Mouse (Mus musculus) forebrain, postnatal 0 days (tissue): ENCODE results near the gene Gm10912. TPM values are rescaled to one million over a fixed set of nuclear protein-coding genes. Genes with fewer than 3 reads are reported as not detected.
"Not testable (repeated sequence)": the region's sequence is repeated elsewhere in the genome, so short reads cannot be mapped to it uniquely, and the experiment has no call there.

Experiments
- ATAC-seq: fragments of 200-750 bp; cut with Nextera tagmentation; 2 replicates; pipeline ENCODE4 v1.8.0; 2017; ENCODE audit warnings: mild to moderate bottlenecking, moderate library complexity
- DNase-seq: peaks from one replicate; pipeline ENCODE4 v3.0.0-alpha.2; 2015
- H3K27ac ChIP-seq: fragments of 300-500 bp; sonication (generic); 2 replicates; pipeline ENCODE4 v1.5.1; 2014; ENCODE audit warnings: low read depth, mild to moderate bottlenecking, antibody characterized with exemption, low read length, moderate library complexity, mixed read lengths
- H3K27me3 ChIP-seq: fragments of 300-500 bp; sonication (generic); 2 replicates; pipeline ENCODE4 v1.6.1; 2014; ENCODE audit warnings: mild to moderate bottlenecking, low read length, mixed read lengths; ENCODE audit not compliant: insufficient read depth
- H3K36me3 ChIP-seq: fragments of 300-500 bp; sonication (generic); 2 replicates; pipeline ENCODE4 v1.6.1; 2014; ENCODE audit warnings: mild to moderate bottlenecking, moderate library complexity; ENCODE audit not compliant: insufficient read depth
- H3K4me1 ChIP-seq: fragments of 300-500 bp; sonication (generic); 2 replicates; pipeline ENCODE4 v1.6.1; 2014; ENCODE audit warnings: antibody characterized with exemption; ENCODE audit not compliant: insufficient read depth
- H3K4me2 ChIP-seq: fragments of 300-500 bp; sonication (generic); 2 replicates; pipeline ENCODE4 v1.6.1; 2014; ENCODE audit warnings: low read depth, mild to moderate bottlenecking, moderate library complexity
- H3K4me3 ChIP-seq: fragments of 300-500 bp; sonication (generic); 2 replicates; pipeline ENCODE4 v1.5.1; 2014; ENCODE audit warnings: low read depth, low read length, mixed read lengths
- H3K9ac ChIP-seq: fragments of 300-500 bp; sonication (generic); 2 replicates; pipeline ENCODE4 v1.6.1; 2014; ENCODE audit warnings: mild to moderate bottlenecking
- H3K9me3 ChIP-seq: fragments of 300-500 bp; sonication (generic); 2 replicates; pipeline ENCODE4 v1.6.1; 2016; ENCODE audit warnings: low read length
- CTCF ChIP-seq: sonication (generic); IDR thresholded peaks from 2 replicates; pipeline ENCODE4 v1.5.1; 2016; ENCODE audit warnings: antibody characterized with exemption, control low read depth, low read depth
- WGBS: fragments of 180-500 bp; shearing (Covaris S2); extraction: QIAGEN DNeasy Blood & Tissue Kit; methylation state at CpG from one replicate; pipeline ENCODE4 v1.1.7; 2014; 5-methylcytosine and 5-hydroxymethylcytosine counted together
- polyA plus RNA-seq: library from polyadenylated mRNA; unstranded; fragments of >200 nt; fragmentation: Nextera tagmentation; extraction: Ambion mirVana; gene quantifications from 2 replicates; pipeline ENCODE4 v1.2.1, GENCODE M21; 2015
- total RNA-seq: library from RNA; depleted of rRNA; stranded (reverse); fragments of >200 nt; gene quantifications from 2 replicates; pipeline ENCODE4 v1.2.3, GENCODE M21; 2014

The Gm10912 gene
- total and polyA plus RNA-seq, 2 experiments from 2014 or later: not detected

GRCm38 (mm10) chr2:104064152-104064551, 1.5 kb upstream of the Gm10912 start:
- TF ChIP-seq CTCF: no peak
- H3K27ac ChIP-seq: no peak overlapping the region
- no peak overlapping the region for H3K9ac ChIP-seq
- H3K9me3 ChIP-seq: no peaks in the 10 kb centered on the region
- ATAC-seq (no peak), DNase-seq (no peak)
- no peak overlapping the region for H3K4me2 ChIP-seq
- no peak overlapping the region for H3K4me3 ChIP-seq
- no peaks in the 10 kb centered on the region for H3K27me3 ChIP-seq
- peaks cover 12% of the 10 kb centered on the region for H3K36me3 ChIP-seq
- WGBS: 82% methylated on average over 2 of the region's 2 CpGs
- no peaks in the 10 kb centered on the region for H3K4me1 ChIP-seq

- not testable (repeated sequence) for H3K4me3 ChIP-seq, H3K4me2 ChIP-seq
Measured at GRCm38 (mm10) chr2:104068450-104068849, 2.8 kb downstream of the Gm10912 start, which contains the start of gene Gm10799. Gene Gm10799, minus strand, starts transcription at chr2:104068550.

GRCm38 (mm10) chr2:104069704-104070185, 4.1 kb downstream of the Gm10912 start, which contains the start of gene Cd59b:
Gene Cd59b, plus strand, starts transcription at chr2:104069849.
- ATAC-seq (peak; percentile 75), DNase-seq (peak; percentile 40)
- Histone ChIP-seq H3K4me2 (peak within 1 kb of the TSS; percentile 47), H3K9me3 (no peaks in the 10 kb centered on the region), H3K4me1 (no peaks in the 10 kb centered on the region), H3K27ac (no peak within 1 kb of the TSS), H3K36me3 (no peaks in the 10 kb centered on the region), H3K4me3 (peak within 1 kb of the TSS; percentile 22), H3K9ac (peak within 1 kb of the TSS; percentile 19), H3K27me3 (no peaks in the 10 kb centered on the region)
- 7% methylated on average over 13 of the region's 13 CpGs for WGBS
- no peak for TF ChIP-seq CTCF

More at GRCm38 (mm10) chr2:104068450-104068849, 2.8 kb downstream of the Gm10912 start, which contains the start of gene Gm10799:
- ATAC-seq, H3K27ac ChIP-seq, DNase-seq, H3K9ac ChIP-seq, H3K36me3 ChIP-seq, H3K27me3 ChIP-seq, H3K9me3 ChIP-seq, H3K4me1 ChIP-seq: not testable (repeated sequence)
- WGBS: 78% methylated on average over 7 of the region's 7 CpGs

- not testable (repeated sequence) for H3K4me2 ChIP-seq, H3K9ac ChIP-seq, H3K27ac ChIP-seq, H3K36me3 ChIP-seq, H3K4me3 ChIP-seq, ATAC-seq, DNase-seq, H3K4me1 ChIP-seq, H3K9me3 ChIP-seq, H3K27me3 ChIP-seq
- 81% methylated on average over 5 of the region's 5 CpGs for WGBS
Measured at GRCm38 (mm10) chr2:104078285-104078684, 12.7 kb downstream of the Gm10912 start.

GRCm38 (mm10) chr2:104081436-104082050, 15.9 kb downstream of the Gm10912 start:
- H3K9me3 ChIP-seq, H3K4me2 ChIP-seq, ATAC-seq, H3K4me3 ChIP-seq, H3K36me3 ChIP-seq, H3K27me3 ChIP-seq, H3K9ac ChIP-seq, H3K27ac ChIP-seq, DNase-seq, H3K4me1 ChIP-seq: not testable (repeated sequence)
- WGBS: no CpG with 5 or more reads among the region's 1 CpGs

GRCm38 (mm10) chr2:104082474-104082873, 16.8 kb downstream of the Gm10912 start:
- H3K4me1 ChIP-seq: no peaks in the 10 kb centered on the region
- no peak for TF ChIP-seq CTCF

GRCm38 (mm10) chr2:104084027-104084426, 18.4 kb downstream of the Gm10912 start:
- H3K27ac ChIP-seq, H3K9ac ChIP-seq, DNase-seq, H3K27me3 ChIP-seq, H3K4me1 ChIP-seq, H3K4me2 ChIP-seq, H3K9me3 ChIP-seq, H3K36me3 ChIP-seq, ATAC-seq, H3K4me3 ChIP-seq: not testable (repeated sequence)

More at GRCm38 (mm10) chr2:104082474-104082873, 16.8 kb downstream of the Gm10912 start:
- H3K9ac ChIP-seq: no peak overlapping the region
- H3K4me2 ChIP-seq: no peak overlapping the region
- H3K27me3 ChIP-seq: no peaks in the 10 kb centered on the region
- H3K27ac ChIP-seq: no peak overlapping the region
- H3K4me3 ChIP-seq: no peak overlapping the region
- ATAC-seq: no peak
- no peaks in the 10 kb centered on the region for H3K36me3 ChIP-seq
- H3K9me3 ChIP-seq: no peaks in the 10 kb centered on the region
- DNase-seq: no peak

- H3K9ac ChIP-seq, H3K27ac ChIP-seq, DNase-seq, H3K4me1 ChIP-seq, H3K27me3 ChIP-seq, H3K4me2 ChIP-seq, H3K4me3 ChIP-seq, H3K9me3 ChIP-seq, H3K36me3 ChIP-seq, ATAC-seq: not testable (repeated sequence)
- 70% methylated on average over 1 of the region's 1 CpGs for WGBS
Measured at GRCm38 (mm10) chr2:104087562-104087961, 21.9 kb downstream of the Gm10912 start.
